Mouse (Mus musculus) limb, embryonic 15.5 days (tissue): ENCODE data around the gene Xylt1. TPM values are rescaled to one million over a fixed set of nuclear protein-coding genes. Genes with fewer than 3 reads are reported as not detected.

Experiments used
- ATAC-seq: fragments of 200-750 bp; cut with Nextera tagmentation; 2 replicates; pipeline ENCODE4 v1.8.0; 2017; ENCODE audit warnings: low read depth, moderate TSS enrichment; ENCODE audit not compliant: insufficient number of reproducible peaks, low FRiP score, low TSS enrichment
- H3K27ac ChIP-seq: fragments of 300-500 bp; sonication (generic); 2 replicates; pipeline ENCODE4 v1.5.1; 2015; ENCODE audit warnings: moderate library complexity, mild to moderate bottlenecking, inconsistent platforms
- H3K27me3 ChIP-seq: fragments of 300-500 bp; sonication (generic); 2 replicates; pipeline ENCODE4 v1.6.1; 2015; ENCODE audit warnings: inconsistent platforms
- H3K36me3 ChIP-seq: fragments of 300-500 bp; sonication (generic); 2 replicates; pipeline ENCODE4 v1.6.1; 2015; ENCODE audit warnings: inconsistent platforms
- H3K4me1 ChIP-seq: fragments of 300-500 bp; sonication (generic); 2 replicates; pipeline ENCODE4 v1.6.1; 2015; ENCODE audit warnings: inconsistent platforms
- H3K4me2 ChIP-seq: fragments of 300-500 bp; sonication (generic); 2 replicates; pipeline ENCODE4 v1.6.1; 2015; ENCODE audit warnings: mild to moderate bottlenecking, inconsistent platforms
- H3K4me3 ChIP-seq: fragments of 300-500 bp; sonication (generic); 2 replicates; pipeline ENCODE4 v1.5.1; 2015; ENCODE audit warnings: mild to moderate bottlenecking, inconsistent platforms
- H3K9ac ChIP-seq: fragments of 300-500 bp; sonication (generic); 2 replicates; pipeline ENCODE4 v1.6.1; 2015; ENCODE audit warnings: inconsistent platforms
- H3K9me3 ChIP-seq: fragments of 300-500 bp; sonication (generic); 2 replicates; pipeline ENCODE4 v1.6.1; 2016; ENCODE audit warnings: inconsistent platforms
- WGBS: fragments of 180-500 bp; shearing (Covaris S2); methylation state at CpG from one replicate; pipeline ENCODE4 v1.1.7; 2015; 5-methylcytosine and 5-hydroxymethylcytosine counted together
- polyA plus RNA-seq: library from polyadenylated mRNA; unstranded; fragments of >200 nt; fragmentation: Nextera tagmentation; extraction: Ambion mirVana; gene quantifications from 2 replicates; pipeline ENCODE4 v1.2.1, GENCODE M21; 2015

Gene Xylt1
- polyA plus RNA-seq, 1 experiment from 2014 or later, result 2.9 TPM

- H3K4me3 ChIP-seq, result no peak overlapping the region
- H3K9ac ChIP-seq, result no peak overlapping the region
- no peaks in the 10 kb centered on the region for H3K9me3 ChIP-seq
- H3K4me1 ChIP-seq, result peaks cover 16% of the 10 kb centered on the region
- no peaks in the 10 kb centered on the region for H3K27me3 ChIP-seq
- H3K4me2 ChIP-seq, result no peak overlapping the region
- WGBS, result 83% methylated on average over 4 of the region's 4 CpGs
- H3K36me3 ChIP-seq, result no peaks in the 10 kb centered on the region
- ATAC-seq, result no peak
- H3K27ac ChIP-seq, result no peak overlapping the region
These were observed 44.1 kb downstream of the Xylt1 start for GRCm38 (mm10) chr7:117424841-117425240.

GRCm38 (mm10) chr7:117426366-117426765 lies 45.6 kb downstream of the Xylt1 start:
- Histone ChIP-seq H3K36me3 (no peaks in the 10 kb centered on the region), H3K9ac (no peak overlapping the region), H3K27me3 (no peaks in the 10 kb centered on the region), H3K4me2 (no peak overlapping the region), H3K4me3 (no peak overlapping the region), H3K9me3 (no peaks in the 10 kb centered on the region), H3K4me1 (peaks cover 8% of the 10 kb centered on the region), H3K27ac (no peak overlapping the region)
- WGBS, result 72% methylated on average over 4 of the region's 4 CpGs
- ATAC-seq, result no peak

GRCm38 (mm10) chr7:117428690-117429224 lies 48.0 kb downstream of the Xylt1 start:
- no peak overlapping the region for H3K4me3 ChIP-seq
- H3K9ac ChIP-seq, result no peak overlapping the region
- H3K36me3 ChIP-seq, result no peaks in the 10 kb centered on the region
- peaks cover 18% of the 10 kb centered on the region for H3K4me1 ChIP-seq
- no peak for ATAC-seq
- H3K27me3 ChIP-seq, result no peaks in the 10 kb centered on the region
- H3K4me2 ChIP-seq, result no peak overlapping the region
- no peaks in the 10 kb centered on the region for H3K9me3 ChIP-seq
- peak overlapping the region; percentile 38; the same call in 1 of the 2 replicates for H3K27ac ChIP-seq
- 45% methylated on average over 8 of the region's 8 CpGs for WGBS

- H3K27ac ChIP-seq, result 0 out of 2 replicates have a peak overlapping the region, but pooled peaks have one; percentile 7
- H3K4me1 ChIP-seq, result peaks cover 22% of the 10 kb centered on the region
- no peak overlapping the region for H3K9ac ChIP-seq
- no peak overlapping the region for H3K4me3 ChIP-seq
- 84% methylated on average over 5 of the region's 5 CpGs for WGBS
- H3K4me2 ChIP-seq, result no peak overlapping the region
- H3K27me3 ChIP-seq, result no peaks in the 10 kb centered on the region
- no peak for ATAC-seq
- H3K36me3 ChIP-seq, result no peaks in the 10 kb centered on the region
- no peaks in the 10 kb centered on the region for H3K9me3 ChIP-seq
These were observed 48.7 kb downstream of the Xylt1 start for GRCm38 (mm10) chr7:117429483-117429882.

- Histone ChIP-seq H3K9me3 (no peaks in the 10 kb centered on the region), H3K4me1 (peaks cover 26% of the 10 kb centered on the region), H3K27ac (0 out of 2 replicates have a peak overlapping the region, but pooled peaks have one; percentile 7), H3K4me2 (no peak overlapping the region), H3K27me3 (no peaks in the 10 kb centered on the region), H3K36me3 (no peaks in the 10 kb centered on the region), H3K9ac (no peak overlapping the region), H3K4me3 (no peak overlapping the region)
- 73% methylated on average over 3 of the region's 3 CpGs for WGBS
- no peak for ATAC-seq
These were observed 49.1 kb downstream of the Xylt1 start for GRCm38 (mm10) chr7:117429895-117430294.

GRCm38 (mm10) chr7:117430361-117430935 lies 49.7 kb downstream of the Xylt1 start:
- no peak for ATAC-seq
- Histone ChIP-seq H3K9ac (no peak overlapping the region), H3K36me3 (no peaks in the 10 kb centered on the region), H3K27me3 (no peaks in the 10 kb centered on the region), H3K4me2 (no peak overlapping the region), H3K4me1 (peaks cover 32% of the 10 kb centered on the region), H3K4me3 (no peak overlapping the region), H3K9me3 (no peaks in the 10 kb centered on the region), H3K27ac (no peak overlapping the region)
- 78% methylated on average over 5 of the region's 5 CpGs for WGBS

GRCm38 (mm10) chr7:117433641-117434040 lies 52.9 kb downstream of the Xylt1 start:
- WGBS, result 33% methylated on average over 9 of the region's 9 CpGs
- Histone ChIP-seq H3K4me3 (no peak overlapping the region), H3K4me2 (no peak overlapping the region), H3K27me3 (no peaks in the 10 kb centered on the region), H3K9me3 (no peaks in the 10 kb centered on the region), H3K27ac (peak overlapping the region; percentile 73), H3K9ac (no peak overlapping the region), H3K36me3 (no peaks in the 10 kb centered on the region), H3K4me1 (peaks cover 50% of the 10 kb centered on the region)
- ATAC-seq, result no peak

- WGBS, result 68% methylated on average over 3 of the region's 3 CpGs
- H3K4me2 ChIP-seq, result no peak overlapping the region
- peaks cover 47% of the 10 kb centered on the region for H3K4me1 ChIP-seq
- no peak overlapping the region for H3K9ac ChIP-seq
- H3K27me3 ChIP-seq, result no peaks in the 10 kb centered on the region
- no peaks in the 10 kb centered on the region for H3K9me3 ChIP-seq
- no peaks in the 10 kb centered on the region for H3K36me3 ChIP-seq
- no peak for ATAC-seq
- H3K4me3 ChIP-seq, result no peak overlapping the region
- H3K27ac ChIP-seq, result peak overlapping the region; percentile 82
These were observed 54.3 kb downstream of the Xylt1 start for GRCm38 (mm10) chr7:117435091-117435490.

GRCm38 (mm10) chr7:117435730-117436441 lies 55.1 kb downstream of the Xylt1 start:
- Histone ChIP-seq H3K4me2 (no peak overlapping the region), H3K4me3 (no peak overlapping the region), H3K36me3 (no peaks in the 10 kb centered on the region), H3K27me3 (no peaks in the 10 kb centered on the region), H3K9ac (no peak overlapping the region), H3K4me1 (peaks cover 47% of the 10 kb centered on the region), H3K9me3 (no peaks in the 10 kb centered on the region), H3K27ac (peak overlapping the region; percentile 82)
- ATAC-seq, result peak; percentile 78
- WGBS, result 52% methylated on average over 12 of the region's 12 CpGs

- Histone ChIP-seq H3K27me3 (no peaks in the 10 kb centered on the region), H3K4me2 (no peak overlapping the region), H3K9me3 (no peaks in the 10 kb centered on the region), H3K36me3 (no peaks in the 10 kb centered on the region), H3K27ac (peak overlapping the region; percentile 82), H3K4me3 (no peak overlapping the region), H3K9ac (no peak overlapping the region), H3K4me1 (peaks cover 49% of the 10 kb centered on the region)
- 84% methylated on average over 11 of the region's 11 CpGs for whole genome bisulfite sequencing
- ATAC-seq, result no peak
These were observed 56.1 kb downstream of the Xylt1 start for GRCm38 (mm10) chr7:117436892-117437291.

- Histone ChIP-seq H3K27me3 (no peaks in the 10 kb centered on the region), H3K4me3 (no peak overlapping the region), H3K36me3 (no peaks in the 10 kb centered on the region), H3K27ac (no peak overlapping the region), H3K9me3 (no peaks in the 10 kb centered on the region), H3K4me1 (peaks cover 27% of the 10 kb centered on the region), H3K4me2 (no peak overlapping the region), H3K9ac (no peak overlapping the region)
- no peak for ATAC-seq
- WGBS, result 87% methylated on average over 3 of the region's 3 CpGs
These were observed 60.2 kb downstream of the Xylt1 start for GRCm38 (mm10) chr7:117440994-117441393.

GRCm38 (mm10) chr7:117442639-117443038 lies 61.9 kb downstream of the Xylt1 start:
- no peak overlapping the region for H3K27ac ChIP-seq
- no peaks in the 10 kb centered on the region for H3K27me3 ChIP-seq
- H3K4me3 ChIP-seq, result no peak overlapping the region
- no peak for ATAC-seq
- H3K4me1 ChIP-seq, result peaks cover 14% of the 10 kb centered on the region; the same call in 1 of the 2 replicates
- 50% methylated on average over 2 of the region's 2 CpGs for WGBS
- H3K9ac ChIP-seq, result no peak overlapping the region
- no peaks in the 10 kb centered on the region for H3K36me3 ChIP-seq
- no peaks in the 10 kb centered on the region for H3K9me3 ChIP-seq
- H3K4me2 ChIP-seq, result no peak overlapping the region
